Mouse (Mus musculus) embryo, embryonic 11 days (tissue): ENCODE measurements at regions not wholly inside any gene's neighbourhood (a gene's known extent, or its start where the extent isn't known, plus 50 kb on each side); places are given as distances from the start of the nearest gene placed in this dataset.
A peak's percentile ranks its signal among the peaks of the same experiment; 100 is the strongest.

Experiments used
- DNase-seq: peaks from one replicate; pipeline ENCODE4 v3.0.0-alpha.2; 2015

GRCm38 (mm10) chr4:69116353-69116752 is 162.2 kb upstream of the Brinp1 start:
- no peak for DNase-seq

GRCm38 (mm10) chr4:69105188-69105587 is 151.0 kb upstream of the Brinp1 start:
- DNase-seq, result no peak

- no peak for DNase-seq
These were observed 141.7 kb upstream of the Brinp1 start for GRCm38 (mm10) chr4:69095748-69096408.

GRCm38 (mm10) chr4:69078085-69078484 is 123.9 kb upstream of the Brinp1 start:
- DNase-seq, result no peak

- no peak for DNase-seq
These were observed 123.1 kb upstream of the Brinp1 start for GRCm38 (mm10) chr4:69077316-69077715.

GRCm38 (mm10) chr4:69039645-69040342 is 85.6 kb upstream of the Brinp1 start:
- no peak for DNase-seq

- DNase-seq, result peak; percentile 18
These were observed 80.0 kb upstream of the Brinp1 start for GRCm38 (mm10) chr4:69034166-69034565.

GRCm38 (mm10) chr4:69020159-69020727 is 66.0 kb upstream of the Brinp1 start:
- DNase-seq, result no peak

- no peak for DNase-seq
These were observed 61.2 kb upstream of the Brinp1 start for GRCm38 (mm10) chr4:69015396-69015795.
